Mouse (Mus musculus) small intestine, adult 10 weeks (tissue): Measurements from ENCODE around the gene Il21. TPM values are rescaled to one million over a fixed set of nuclear protein-coding genes. Genes with fewer than 3 reads are reported as not detected.

ENCODE experiments used
- polyA plus RNA-seq: library from polyadenylated mRNA; stranded (reverse); fragments of 350-450 nt; fragmentation: Illumina TruSeq; extraction: RNeasy Lipid Tissue Mini Kit (QIAGEN cat#74804); gene quantifications from one replicate; pipeline ENCODE4 v1.2.3, GENCODE M21; 2014; ENCODE audit warnings: low replicate concordance

Il21 gene
- not detected for polyA plus RNA-seq

DNA sequence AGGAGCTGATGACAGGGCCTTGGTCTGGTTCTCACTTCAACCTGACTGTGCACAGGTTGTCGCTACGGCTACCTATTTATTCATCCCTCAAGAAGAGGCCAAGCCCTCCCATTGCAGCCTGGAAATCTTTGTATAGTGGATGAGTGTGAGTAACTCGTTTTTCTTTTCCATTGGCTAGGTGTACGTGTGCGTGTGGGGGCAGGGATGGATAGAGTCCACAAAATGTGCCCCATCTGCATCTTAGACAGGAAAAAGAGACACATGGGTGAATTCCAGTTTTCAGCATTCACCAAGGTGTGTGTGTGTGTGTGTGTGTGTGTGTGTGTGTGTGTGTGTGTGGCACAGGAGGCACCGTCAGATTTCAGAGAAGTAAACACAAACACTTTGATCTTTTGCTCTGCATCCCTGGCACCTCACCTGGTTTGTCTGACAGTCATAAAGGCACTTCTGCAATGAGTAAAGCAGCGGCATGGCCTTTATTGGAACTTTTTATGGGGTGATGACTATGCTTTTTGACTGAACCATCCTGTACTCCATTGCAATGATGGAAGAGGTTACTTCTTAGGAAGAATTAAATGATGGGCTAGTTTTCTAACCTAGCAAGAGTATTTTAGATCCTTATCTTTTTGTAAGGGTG is at the start of gene Il21:
Gene Il21 (minus strand): TSS at position 51 of the 637 bp plus-strand sequence.

Other genes starting within 250 kb of the Il21 start
- gene Adad1, start 169.1 kb downstream of the Il21 start, polyA plus RNA-seq, result not detected
- gene Il2, start 106.7 kb downstream of the Il21 start, polyA plus RNA-seq, result 2.9 TPM
- gene Bbs12, start 79.9 kb upstream of the Il21 start, polyA plus RNA-seq, result 3.0 TPM
- gene Cetn4, start 80.1 kb upstream of the Il21 start, polyA plus RNA-seq, result 8.0 TPM
- 4.1 TPM for gene Fgf2, start 115.7 kb upstream of the Il21 start, polyA plus RNA-seq
- gene Spata5, start 187.3 kb upstream of the Il21 start, polyA plus RNA-seq, result 14.4 TPM
- 1.4 TPM for gene Nudt6, start 187.6 kb upstream of the Il21 start, polyA plus RNA-seq